Mouse (Mus musculus) limb, embryonic 15.5 days (tissue): ENCODE results near the gene Lhx6. TPM values are rescaled to one million over a fixed set of nuclear protein-coding genes. Genes with fewer than 3 reads are reported as not detected.

Experiments
- ATAC-seq: fragments of 200-750 bp; cut with Nextera tagmentation; 2 replicates; pipeline ENCODE4 v1.8.0; 2017; ENCODE audit warnings: low read depth, moderate TSS enrichment; ENCODE audit not compliant: insufficient number of reproducible peaks, low FRiP score, low TSS enrichment
- H3K27ac ChIP-seq: fragments of 300-500 bp; sonication (generic); 2 replicates; pipeline ENCODE4 v1.5.1; 2015; ENCODE audit warnings: moderate library complexity, mild to moderate bottlenecking, inconsistent platforms
- H3K27me3 ChIP-seq: fragments of 300-500 bp; sonication (generic); 2 replicates; pipeline ENCODE4 v1.6.1; 2015; ENCODE audit warnings: inconsistent platforms
- H3K36me3 ChIP-seq: fragments of 300-500 bp; sonication (generic); 2 replicates; pipeline ENCODE4 v1.6.1; 2015; ENCODE audit warnings: inconsistent platforms
- H3K4me1 ChIP-seq: fragments of 300-500 bp; sonication (generic); 2 replicates; pipeline ENCODE4 v1.6.1; 2015; ENCODE audit warnings: inconsistent platforms
- H3K4me2 ChIP-seq: fragments of 300-500 bp; sonication (generic); 2 replicates; pipeline ENCODE4 v1.6.1; 2015; ENCODE audit warnings: mild to moderate bottlenecking, inconsistent platforms
- H3K4me3 ChIP-seq: fragments of 300-500 bp; sonication (generic); 2 replicates; pipeline ENCODE4 v1.5.1; 2015; ENCODE audit warnings: mild to moderate bottlenecking, inconsistent platforms
- H3K9ac ChIP-seq: fragments of 300-500 bp; sonication (generic); 2 replicates; pipeline ENCODE4 v1.6.1; 2015; ENCODE audit warnings: inconsistent platforms
- H3K9me3 ChIP-seq: fragments of 300-500 bp; sonication (generic); 2 replicates; pipeline ENCODE4 v1.6.1; 2016; ENCODE audit warnings: inconsistent platforms
- WGBS: fragments of 180-500 bp; shearing (Covaris S2); methylation state at CpG from one replicate; pipeline ENCODE4 v1.1.7; 2015; 5-methylcytosine and 5-hydroxymethylcytosine counted together
- polyA plus RNA-seq: library from polyadenylated mRNA; unstranded; fragments of >200 nt; fragmentation: Nextera tagmentation; extraction: Ambion mirVana; gene quantifications from 2 replicates; pipeline ENCODE4 v1.2.1, GENCODE M21; 2015

The Lhx6 gene
- polyA plus RNA-seq, 1 experiment from 2014 or later, result 0.65 TPM

DNA sequence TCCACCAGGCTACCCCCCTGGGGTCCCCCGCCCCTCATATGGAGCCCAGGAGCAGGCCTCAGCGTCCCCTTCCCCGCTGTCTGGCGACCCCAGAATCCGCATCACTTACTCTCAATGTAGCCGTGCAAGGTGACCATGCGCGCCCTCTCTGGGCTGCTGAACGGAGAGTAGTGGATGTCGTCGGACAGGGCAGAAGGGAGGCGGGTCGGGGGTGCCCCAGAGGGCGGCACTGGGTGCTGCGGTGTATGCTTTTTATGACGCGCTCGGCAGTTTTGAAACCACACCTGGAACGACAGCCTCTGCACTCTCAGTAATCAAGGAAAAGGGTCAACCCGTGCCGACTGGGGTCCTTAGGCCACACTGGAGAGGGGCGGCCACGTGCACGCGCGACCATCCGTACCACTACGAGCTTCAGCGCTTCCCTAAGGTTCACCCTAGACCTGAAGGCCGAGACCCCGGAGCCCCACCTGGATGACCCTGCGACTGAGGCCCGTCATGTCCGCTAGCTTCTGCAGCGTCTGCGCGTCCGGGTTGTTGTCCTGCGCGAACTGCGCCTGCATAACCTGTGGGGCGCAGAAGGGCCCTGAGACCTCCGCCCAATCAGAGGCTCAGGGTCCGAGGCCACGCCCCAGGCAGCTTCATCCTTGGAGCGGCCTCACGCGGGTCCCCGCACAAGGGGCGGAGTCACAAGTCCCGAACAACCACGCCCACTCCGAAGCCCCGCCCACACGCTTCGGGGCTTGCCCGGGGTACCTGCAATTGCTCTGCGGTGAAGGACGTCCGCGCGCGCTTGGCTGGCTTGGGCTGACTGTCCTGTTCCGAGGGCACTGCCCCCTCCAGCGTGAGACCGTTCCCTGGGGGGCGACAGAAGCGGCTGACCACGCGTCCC, 14.1 kb downstream of the Lhx6 start:
- 2% methylated on average over 69 of the region's 70 CpGs for WGBS
- no peak overlapping the region for H3K27ac ChIP-seq
- no peaks in the 10 kb centered on the region for H3K9me3 ChIP-seq
- H3K27me3 ChIP-seq, result peaks cover 97% of the 10 kb centered on the region
- H3K4me2 ChIP-seq, result peak overlapping the region; percentile 81
- peak; percentile 61 for ATAC-seq
- H3K36me3 ChIP-seq, result no peaks in the 10 kb centered on the region
- H3K4me1 ChIP-seq, result peaks cover 19% of the 10 kb centered on the region
- H3K4me3 ChIP-seq, result peak overlapping the region; percentile 42
- H3K9ac ChIP-seq, result no peak overlapping the region

DNA sequence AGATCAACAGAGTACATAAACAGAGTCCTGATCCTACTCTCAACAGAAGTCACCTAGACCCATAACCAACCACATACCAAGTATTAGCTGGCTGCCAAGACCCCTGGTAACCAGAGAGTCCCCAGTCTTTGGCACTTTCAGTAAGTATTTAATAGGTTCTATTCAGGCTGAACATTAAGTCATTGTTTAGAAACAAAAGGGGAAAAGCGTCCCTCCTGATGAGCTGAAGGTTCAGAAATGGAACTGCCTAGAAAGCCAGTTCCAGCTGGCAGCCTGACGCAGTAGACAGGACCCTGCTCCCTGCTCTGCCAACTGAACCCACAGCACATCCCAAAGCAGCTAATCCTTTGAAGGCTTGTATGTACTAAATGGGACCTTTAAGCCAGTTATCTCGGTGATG, 16.0 kb downstream of the Lhx6 start:
- peaks cover 90% of the 10 kb centered on the region for H3K27me3 ChIP-seq
- peaks cover 18% of the 10 kb centered on the region for H3K4me1 ChIP-seq
- no peak overlapping the region for H3K4me2 ChIP-seq
- ATAC-seq, result no peak
- no peaks in the 10 kb centered on the region for H3K9me3 ChIP-seq
- no peak overlapping the region for H3K9ac ChIP-seq
- H3K36me3 ChIP-seq, result no peaks in the 10 kb centered on the region
- no peak overlapping the region for H3K4me3 ChIP-seq
- 67% methylated on average over 3 of the region's 3 CpGs for WGBS
- no peak overlapping the region for H3K27ac ChIP-seq

DNA sequence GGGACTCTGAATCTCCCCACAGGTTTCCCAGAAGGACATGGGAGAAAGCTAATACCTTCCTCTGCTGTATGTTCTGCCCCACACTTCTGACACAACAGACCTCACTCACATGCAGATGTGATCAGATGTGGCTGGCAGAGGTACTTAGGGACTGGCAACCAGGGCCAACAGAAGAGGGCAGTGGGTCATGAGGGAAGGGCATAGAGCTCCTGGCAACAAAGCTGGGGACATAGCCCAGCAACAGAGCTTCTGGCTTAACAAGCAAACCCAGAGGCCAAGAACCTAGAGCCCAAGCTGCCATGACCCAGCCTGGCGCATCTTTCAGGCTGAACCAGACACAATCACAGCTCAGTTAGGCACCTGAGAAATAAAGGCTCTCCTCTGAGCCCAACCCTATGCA, 20.2 kb downstream of the Lhx6 start:
- H3K27me3 ChIP-seq, result peaks cover 48% of the 10 kb centered on the region
- no peaks in the 10 kb centered on the region for H3K4me1 ChIP-seq
- no peak overlapping the region for H3K4me3 ChIP-seq
- 79% methylated on average over 1 of the region's 1 CpGs for WGBS
- H3K4me2 ChIP-seq, result no peak overlapping the region
- H3K9ac ChIP-seq, result no peak overlapping the region
- ATAC-seq, result no peak
- no peaks in the 10 kb centered on the region for H3K36me3 ChIP-seq
- no peak overlapping the region for H3K27ac ChIP-seq
- no peaks in the 10 kb centered on the region for H3K9me3 ChIP-seq

DNA sequence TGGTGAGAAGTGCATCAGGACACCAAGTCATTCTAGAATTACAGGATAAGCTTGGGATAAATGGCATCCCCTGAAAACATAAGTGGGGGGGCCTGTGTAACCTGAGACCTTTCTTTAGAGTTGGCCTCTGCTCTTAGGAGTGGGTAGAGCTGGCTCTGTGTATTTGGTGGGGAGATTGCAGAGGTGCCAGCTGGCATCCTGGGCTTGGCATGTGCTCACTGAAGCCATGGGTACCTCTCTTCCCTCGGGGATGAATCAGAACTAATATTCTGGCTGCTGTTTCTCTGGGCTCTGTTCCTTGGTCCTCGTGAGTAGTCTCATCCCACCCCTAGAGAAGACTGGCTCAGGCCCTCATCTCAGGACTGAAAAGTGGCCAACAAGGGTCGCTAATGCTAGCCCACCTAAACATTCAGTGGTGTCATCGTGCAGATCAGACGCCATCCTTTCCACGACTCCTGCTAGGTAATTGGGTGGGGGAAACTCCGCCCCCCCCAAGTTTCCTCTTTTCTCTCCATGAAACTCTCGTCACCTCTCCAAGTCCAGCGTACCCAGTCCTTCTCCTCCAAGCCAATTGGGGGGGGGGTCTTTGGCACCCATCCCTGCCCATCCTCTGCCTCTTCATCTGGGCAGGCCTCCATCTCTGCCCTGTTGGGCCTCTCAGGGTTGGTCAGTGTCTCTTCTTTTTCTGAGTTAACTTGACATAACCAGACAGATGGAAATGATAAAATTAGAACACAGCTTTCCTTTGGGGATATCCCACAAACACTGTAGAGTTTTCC, 22.2 kb downstream of the Lhx6 start:
- 79% methylated on average over 9 of the region's 9 CpGs for WGBS
- Histone ChIP-seq H3K4me2 (no peak overlapping the region), H3K27ac (no peak overlapping the region), H3K27me3 (peaks cover 29% of the 10 kb centered on the region), H3K9me3 (no peaks in the 10 kb centered on the region), H3K4me3 (no peak overlapping the region), H3K36me3 (no peaks in the 10 kb centered on the region), H3K9ac (no peak overlapping the region), H3K4me1 (peaks cover 7% of the 10 kb centered on the region; the same call in 1 of the 2 replicates)
- no peak for ATAC-seq

DNA sequence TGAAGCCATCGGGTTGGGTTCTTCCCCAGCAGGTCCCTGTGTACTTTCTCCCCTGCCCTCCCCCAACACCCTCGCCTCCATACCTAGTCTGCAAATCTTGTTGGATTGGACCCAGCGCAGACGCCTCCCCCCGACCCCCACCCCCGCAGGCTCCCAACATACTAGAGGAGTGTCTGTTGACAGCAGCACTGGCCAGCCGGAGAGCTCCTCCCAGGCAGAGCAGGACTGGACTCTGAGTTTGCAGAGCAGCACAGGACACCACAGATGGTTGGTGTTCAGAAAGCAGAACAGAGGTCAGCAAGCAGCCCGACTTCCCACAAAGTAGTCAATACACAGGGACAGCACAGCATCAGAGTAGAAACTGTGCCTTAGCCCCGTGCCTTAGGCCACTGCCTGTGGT, 23.8 kb downstream of the Lhx6 start:
- Histone ChIP-seq H3K36me3 (no peaks in the 10 kb centered on the region), H3K4me3 (no peak overlapping the region), H3K27me3 (peaks cover 15% of the 10 kb centered on the region), H3K27ac (no peak overlapping the region), H3K9me3 (no peaks in the 10 kb centered on the region), H3K9ac (no peak overlapping the region), H3K4me2 (no peak overlapping the region), H3K4me1 (peaks cover 16% of the 10 kb centered on the region; the same call in 1 of the 2 replicates)
- WGBS, result 24% methylated on average over 9 of the region's 9 CpGs
- ATAC-seq, result no peak

DNA sequence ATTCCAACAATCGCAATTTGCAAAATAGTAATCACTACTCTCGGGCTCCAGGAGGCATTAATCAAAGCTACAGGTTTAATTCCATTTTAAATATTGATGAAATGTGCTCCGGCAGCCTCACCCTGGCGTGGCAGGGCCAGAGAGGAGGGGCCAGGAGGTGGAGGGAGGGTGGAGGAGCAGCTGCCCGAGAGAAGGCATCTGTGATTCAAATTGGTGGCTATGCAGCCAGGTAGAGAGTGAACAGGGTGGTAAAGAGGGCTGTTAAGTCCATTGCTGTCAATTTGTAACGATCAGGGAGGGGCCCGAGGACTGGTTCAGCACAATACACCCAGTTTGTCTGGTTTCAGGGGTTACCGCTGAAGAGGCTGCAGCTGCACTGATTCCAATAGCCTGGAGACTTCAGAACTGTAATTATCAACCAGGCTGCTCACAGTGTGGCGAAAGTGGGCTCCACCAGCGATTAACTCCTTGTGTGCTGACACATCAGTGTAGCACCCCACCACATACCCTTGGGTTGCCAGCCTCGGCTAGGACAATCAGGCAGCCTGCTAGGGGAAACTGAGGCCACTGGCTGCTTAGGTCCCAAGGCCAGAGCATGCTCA, 27.9 kb downstream of the Lhx6 start:
- Histone ChIP-seq H3K4me3 (no peak overlapping the region), H3K36me3 (no peaks in the 10 kb centered on the region), H3K27me3 (no peaks in the 10 kb centered on the region), H3K27ac (no peak overlapping the region), H3K4me2 (no peak overlapping the region), H3K4me1 (peaks cover 16% of the 10 kb centered on the region; the same call in 1 of the 2 replicates), H3K9ac (no peak overlapping the region), H3K9me3 (no peaks in the 10 kb centered on the region)
- WGBS, result 12% methylated on average over 11 of the region's 11 CpGs
- ATAC-seq, result 0 out of 2 replicates have a peak, but pooled peaks have one; percentile 22

DNA sequence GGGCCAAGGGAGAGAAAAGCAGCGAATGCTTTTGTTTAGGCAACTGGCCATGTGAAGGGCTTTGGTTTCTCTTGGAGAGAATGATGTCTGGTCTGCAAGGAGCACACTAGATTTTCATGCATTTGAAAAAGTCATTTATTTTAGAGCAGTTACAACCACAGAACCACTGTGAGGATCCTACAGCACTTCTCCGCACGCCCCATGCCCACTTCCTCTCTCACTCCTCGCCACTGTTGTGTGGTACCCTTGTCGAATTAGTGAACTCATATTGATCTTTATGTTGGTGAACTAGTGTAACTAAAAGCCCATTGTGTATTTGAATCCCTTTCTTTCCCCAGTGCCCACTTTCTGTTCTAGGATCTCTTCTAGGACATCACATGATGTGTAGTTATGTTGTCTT, 30.0 kb downstream of the Lhx6 start:
- Histone ChIP-seq H3K27ac (no peak overlapping the region), H3K4me3 (no peak overlapping the region), H3K9me3 (no peaks in the 10 kb centered on the region), H3K9ac (no peak overlapping the region), H3K4me2 (no peak overlapping the region), H3K4me1 (peaks cover 16% of the 10 kb centered on the region; the same call in 1 of the 2 replicates), H3K27me3 (no peaks in the 10 kb centered on the region), H3K36me3 (no peaks in the 10 kb centered on the region)
- ATAC-seq, result no peak
- WGBS, result 86% methylated on average over 5 of the region's 5 CpGs

DNA sequence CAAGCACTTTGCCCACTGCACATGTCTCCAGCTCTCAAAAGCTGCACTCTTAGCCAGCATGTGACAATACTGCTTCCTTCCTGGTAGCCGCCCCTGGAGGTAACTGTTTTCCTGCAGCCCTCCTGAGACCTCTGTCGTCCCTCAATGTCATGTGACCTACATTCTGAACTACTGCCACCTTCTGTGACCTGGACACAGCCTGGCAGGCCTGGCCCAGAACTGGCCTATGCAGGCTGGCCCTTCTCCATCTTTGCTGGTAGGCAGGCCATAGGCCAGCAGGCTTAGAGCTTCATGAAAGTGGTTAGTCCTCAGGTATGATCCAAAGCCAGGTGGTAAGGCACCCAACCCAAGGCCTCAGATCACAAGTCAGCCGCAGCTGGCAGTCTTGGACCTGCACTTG, 31.4 kb downstream of the Lhx6 start:
- Histone ChIP-seq H3K4me1 (peaks cover 15% of the 10 kb centered on the region; the same call in 1 of the 2 replicates), H3K9ac (no peak overlapping the region), H3K9me3 (no peaks in the 10 kb centered on the region), H3K36me3 (no peaks in the 10 kb centered on the region), H3K27ac (no peak overlapping the region), H3K4me2 (no peak overlapping the region), H3K27me3 (no peaks in the 10 kb centered on the region), H3K4me3 (no peak overlapping the region)
- no peak for ATAC-seq
- 51% methylated on average over 3 of the region's 3 CpGs for WGBS

DNA sequence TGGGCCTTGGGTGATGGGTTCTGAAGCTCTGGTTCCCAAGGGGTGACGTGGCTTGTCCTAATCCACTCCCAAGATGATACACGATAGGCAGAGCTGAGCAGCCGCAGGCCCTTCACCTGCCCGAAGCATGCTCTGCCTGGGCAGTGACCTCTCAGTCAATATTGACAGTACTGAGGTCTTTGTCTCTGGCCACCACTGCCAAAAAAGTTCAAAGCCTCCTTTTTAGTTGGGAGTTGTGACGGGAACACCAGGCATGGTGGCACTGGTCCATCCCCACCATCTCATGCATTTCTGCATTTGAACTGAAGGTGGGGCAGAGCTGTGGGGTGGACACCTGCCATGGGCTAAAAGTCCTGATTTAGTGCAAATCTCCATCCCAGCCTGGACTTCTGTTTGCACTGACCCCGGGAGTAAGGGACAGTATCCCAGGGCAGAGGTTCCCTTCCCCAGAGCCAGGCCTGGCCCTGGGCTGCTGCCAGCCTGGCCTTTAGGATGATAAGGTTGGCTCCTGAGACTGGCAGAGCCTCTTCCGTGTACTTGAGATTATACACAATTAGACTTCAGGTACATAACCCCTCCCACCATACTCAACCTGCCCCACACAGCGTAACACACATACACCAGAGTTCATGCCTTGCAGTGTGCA, 33.4 kb downstream of the Lhx6 start:
- Histone ChIP-seq H3K27me3 (no peaks in the 10 kb centered on the region), H3K27ac (no peak overlapping the region), H3K36me3 (no peaks in the 10 kb centered on the region), H3K9ac (no peak overlapping the region), H3K4me3 (no peak overlapping the region), H3K9me3 (no peaks in the 10 kb centered on the region), H3K4me1 (no peaks in the 10 kb centered on the region), H3K4me2 (no peak overlapping the region)
- ATAC-seq, result no peak
- 80% methylated on average over 8 of the region's 8 CpGs for WGBS

DNA sequence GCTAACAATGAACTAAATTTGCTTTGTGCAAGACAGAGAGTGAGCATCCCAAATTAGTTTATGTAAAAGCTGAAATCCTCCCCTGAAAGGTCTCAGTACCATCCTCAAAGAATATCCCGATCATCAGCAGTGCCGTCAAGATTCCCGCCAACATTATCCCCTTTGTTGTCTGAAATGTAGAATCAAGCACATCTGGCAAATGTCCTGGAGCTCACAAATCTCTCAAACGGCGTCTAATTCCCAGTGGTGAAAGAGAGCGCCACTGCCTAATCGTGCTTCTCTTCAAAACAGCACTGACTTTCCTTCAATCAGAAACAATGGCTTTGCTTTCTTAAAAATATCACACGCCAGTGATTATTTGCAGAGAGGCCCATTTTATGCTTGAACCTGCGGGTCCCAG, 38.1 kb downstream of the Lhx6 start:
- WGBS, result 46% methylated on average over 9 of the region's 9 CpGs

DNA sequence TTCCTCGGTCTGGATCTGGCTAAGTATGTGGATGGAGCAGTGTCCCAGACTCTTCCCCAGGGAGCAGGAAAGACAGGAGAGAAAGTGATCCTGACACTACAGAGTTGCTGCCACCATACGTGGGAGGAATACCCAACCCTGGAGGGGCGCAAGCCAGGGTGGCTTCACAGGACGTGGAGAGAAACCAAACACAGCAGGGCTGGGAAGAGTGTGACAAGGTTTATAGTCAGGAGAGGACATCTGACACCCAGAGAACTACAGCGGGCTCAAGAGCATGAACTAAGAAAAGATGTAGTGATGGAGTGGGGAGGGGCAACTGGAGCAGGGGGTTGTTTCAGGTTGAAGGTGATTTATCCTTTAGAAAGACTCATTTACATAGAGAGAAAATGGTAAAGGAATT, 43.8 kb downstream of the Lhx6 start:
- Histone ChIP-seq H3K4me3 (no peak overlapping the region), H3K27ac (no peak overlapping the region), H3K4me2 (no peak overlapping the region), H3K9ac (no peak overlapping the region), H3K9me3 (no peaks in the 10 kb centered on the region), H3K4me1 (no peaks in the 10 kb centered on the region), H3K27me3 (no peaks in the 10 kb centered on the region), H3K36me3 (no peaks in the 10 kb centered on the region)
- WGBS, result 48% methylated on average over 5 of the region's 5 CpGs
- no peak for ATAC-seq

More for the DNA sequence above, 38.1 kb downstream of the Lhx6 start:
- ATAC-seq, result no peak
- Histone ChIP-seq H3K4me1 (no peaks in the 10 kb centered on the region), H3K9ac (no peak overlapping the region), H3K27me3 (no peaks in the 10 kb centered on the region), H3K9me3 (no peaks in the 10 kb centered on the region), H3K36me3 (no peaks in the 10 kb centered on the region), H3K27ac (no peak overlapping the region), H3K4me2 (no peak overlapping the region), H3K4me3 (no peak overlapping the region)
